Mouse (Mus musculus): Measurements from ENCODE around the gene Prrc2b. TPM values are rescaled to one million over a fixed set of nuclear protein-coding genes. Genes with fewer than 3 reads are reported as not detected.

Gene Prrc2b
- total and polyA plus RNA-seq, 3 experiments: 39.3 to 82.6 (median 78.3) TPM

DNA sequence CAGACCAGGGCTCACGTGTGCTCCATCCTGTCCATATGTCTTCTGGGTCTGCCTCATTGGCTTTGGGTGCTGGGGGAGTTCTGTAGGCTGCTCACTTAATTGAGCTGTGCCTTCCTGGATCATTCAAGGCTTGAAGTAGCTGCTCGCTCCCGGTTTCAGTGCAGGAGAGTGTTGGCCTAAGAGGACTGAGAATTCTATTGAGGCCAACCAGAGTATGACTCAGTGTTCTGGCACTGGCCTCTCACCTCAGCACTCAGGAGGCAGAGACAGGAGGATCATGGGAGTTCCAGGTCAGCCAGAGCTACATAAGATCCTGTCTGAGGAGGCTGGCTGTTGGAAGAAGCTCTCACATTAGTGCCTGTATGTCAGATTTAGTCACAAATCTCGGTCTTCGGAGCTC is 67.2 kb downstream of the Prrc2b start:
- Histone ChIP-seq H3K27me3 (ENCODE audit: control insufficient read depth, insufficient read depth, low read length) (no peaks in the 10 kb centered on the region), H3K4me1 (ENCODE audit: control insufficient read depth, insufficient read depth, low read length) (peaks cover 2% of the 10 kb centered on the region; the same call in 1 of the 2 replicates), H3K36me3 (ENCODE audit: control insufficient read depth, insufficient read depth, low read length) (no peaks in the 10 kb centered on the region; the same call in 1 of the 2 replicates), H3K9ac (ENCODE audit: low read depth, low read length) (no peak overlapping the region), H3K27ac (no peak overlapping the region), H3K4me3 (no peak overlapping the region), H3K79me2 (replicated peaks; ENCODE audit: control insufficient read depth, insufficient read depth, low read length) (no peaks in the 10 kb centered on the region)
- DNase-seq: no peak
- intact Hi-C loops (cut with DNase I): no loop called here
- WGBS: 76% methylated on average over 5 of the region's 5 CpGs
- TF ChIP-seq EP300 (IDR thresholded peaks at IDR 0.05; ENCODE audit: insufficient read depth, low read depth, low read length) (no peak), POLR2A (IDR thresholded peaks at IDR 0.05; ENCODE audit: insufficient read depth, low read depth, low read length) (no peak), CTCF (IDR thresholded peaks at IDR 0.05) (no peak)

DNA sequence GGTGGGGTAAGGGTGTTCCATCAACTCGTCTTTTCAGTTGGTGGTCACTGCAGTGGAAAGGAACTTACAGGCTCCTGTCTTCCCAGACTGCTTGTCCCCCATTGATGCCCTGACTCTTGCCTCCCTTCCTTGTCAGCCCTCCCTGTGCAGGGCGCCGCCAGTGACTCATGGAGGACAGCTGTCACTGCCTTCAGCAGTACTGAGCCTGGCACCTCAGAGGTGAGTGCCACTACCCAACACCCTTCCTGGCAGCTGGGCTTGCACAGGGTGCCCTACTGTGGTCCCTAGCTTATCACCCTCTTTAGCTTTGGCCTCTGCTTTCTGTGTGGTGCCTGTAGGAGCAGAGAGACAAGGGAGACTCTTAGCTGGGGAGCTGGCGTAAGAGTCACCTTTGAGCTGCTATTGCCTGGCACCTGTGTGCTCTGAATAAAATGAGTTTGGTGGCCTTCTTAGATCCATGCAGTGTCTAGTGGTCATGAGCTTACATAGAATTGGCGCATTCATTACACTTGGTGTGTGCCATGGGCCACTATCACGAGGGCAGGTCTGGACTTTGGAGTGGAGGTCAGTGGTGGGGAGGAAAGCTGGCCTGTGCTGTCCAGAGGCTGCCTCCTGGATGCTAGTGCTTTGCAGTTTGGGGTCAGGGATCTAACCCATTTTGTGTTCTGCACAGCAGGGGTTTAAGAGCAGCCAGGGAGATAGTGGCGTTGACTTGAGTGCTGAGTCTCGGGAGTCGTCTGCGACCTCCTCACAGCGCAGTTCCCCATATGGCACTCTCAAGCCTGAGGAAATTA is 67.9 kb downstream of the Prrc2b start:
- Histone ChIP-seq H3K4me3 (no peak overlapping the region), H3K79me2 (replicated peaks; ENCODE audit: control insufficient read depth, insufficient read depth, low read length) (no peaks in the 10 kb centered on the region), H3K4me1 (ENCODE audit: control insufficient read depth, insufficient read depth, low read length) (peaks cover 2% of the 10 kb centered on the region; the same call in 1 of the 2 replicates), H3K27me3 (ENCODE audit: control insufficient read depth, insufficient read depth, low read length) (no peaks in the 10 kb centered on the region), H3K9ac (ENCODE audit: low read depth, low read length) (no peak overlapping the region), H3K27ac (no peak overlapping the region; the same call in 1 of the 2 replicates), H3K36me3 (ENCODE audit: control insufficient read depth, insufficient read depth, low read length) (no peaks in the 10 kb centered on the region; the same call in 1 of the 2 replicates)
- intact Hi-C loops (cut with DNase I): no loop called here
- 78% methylated on average over 11 of the region's 11 CpGs for WGBS
- DNase-seq: peak in 1 of 2 experiments; percentile 43
- TF ChIP-seq CTCF (IDR thresholded peaks at IDR 0.05) (no peak), EP300 (IDR thresholded peaks at IDR 0.05; ENCODE audit: insufficient read depth, low read depth, low read length) (peak; percentile 60; the same call in 1 of the 2 replicates), POLR2A (IDR thresholded peaks at IDR 0.05; ENCODE audit: insufficient read depth, low read depth, low read length) (no peak)

DNA sequence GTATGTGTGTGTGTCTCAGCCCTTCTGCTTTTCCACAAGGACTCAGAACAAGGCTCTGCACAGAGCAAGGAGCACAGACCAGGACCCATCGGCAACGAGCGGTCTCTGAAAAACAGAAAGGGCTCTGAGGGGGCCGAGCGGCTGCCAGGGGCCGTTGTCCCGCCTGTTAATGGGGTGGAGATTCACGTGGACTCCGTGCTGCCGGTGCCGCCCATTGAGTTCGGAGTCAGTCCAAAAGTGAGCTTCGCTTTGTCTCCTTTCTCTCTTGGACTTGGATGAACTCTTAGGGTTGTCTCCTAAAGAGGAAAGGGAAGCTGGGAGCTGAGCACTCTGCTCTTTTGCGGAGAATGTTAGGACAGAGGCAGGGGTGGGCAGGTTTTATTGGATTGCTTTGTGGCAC is 68.6 kb downstream of the Prrc2b start:
- H3K9ac ChIP-seq (ENCODE audit: low read depth, low read length): no peak overlapping the region
- no peaks in the 10 kb centered on the region for H3K79me2 ChIP-seq (replicated peaks; ENCODE audit: control insufficient read depth, insufficient read depth, low read length)
- no peaks in the 10 kb centered on the region; the same call in 1 of the 2 replicates for H3K36me3 ChIP-seq (ENCODE audit: control insufficient read depth, insufficient read depth, low read length)
- H3K4me3 ChIP-seq: no peak overlapping the region
- H3K27ac ChIP-seq: no peak overlapping the region
- DNase-seq: no peak
- 89% methylated on average over 14 of the region's 14 CpGs for WGBS
- H3K4me1 ChIP-seq (ENCODE audit: control insufficient read depth, insufficient read depth, low read length): peaks cover 2% of the 10 kb centered on the region; the same call in 1 of the 2 replicates
- TF ChIP-seq POLR2A (IDR thresholded peaks at IDR 0.05; ENCODE audit: insufficient read depth, low read depth, low read length) (no peak), CTCF (IDR thresholded peaks at IDR 0.05) (no peak), EP300 (IDR thresholded peaks at IDR 0.05; ENCODE audit: insufficient read depth, low read depth, low read length) (no peak)
- no peaks in the 10 kb centered on the region for H3K27me3 ChIP-seq (ENCODE audit: control insufficient read depth, insufficient read depth, low read length)
- intact Hi-C loops (cut with DNase I): no loop called here

DNA sequence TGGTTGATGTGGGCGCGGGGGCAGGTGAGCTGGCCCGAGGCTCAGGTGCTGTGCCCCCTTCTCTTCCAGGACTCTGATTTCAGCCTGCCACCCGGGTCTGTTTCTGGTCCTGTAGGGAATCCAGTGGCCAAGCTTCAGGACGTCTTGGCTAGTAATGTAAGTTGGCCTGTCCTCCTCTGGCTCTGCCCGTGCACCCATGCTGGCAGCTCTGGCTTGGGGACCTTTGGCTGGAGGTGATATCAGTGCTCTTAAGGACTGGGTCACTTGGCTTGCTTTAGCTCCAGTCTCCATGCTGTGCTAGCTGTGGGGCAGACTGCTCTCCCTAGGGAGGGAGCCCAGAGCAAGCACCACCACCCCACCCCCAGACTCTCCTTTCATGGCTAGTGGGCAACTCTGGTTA is 69.1 kb downstream of the Prrc2b start:
- no peak overlapping the region for H3K9ac ChIP-seq (ENCODE audit: low read depth, low read length)
- WGBS: 85% methylated on average over 6 of the region's 6 CpGs
- H3K79me2 ChIP-seq (replicated peaks; ENCODE audit: control insufficient read depth, insufficient read depth, low read length): no peaks in the 10 kb centered on the region
- H3K27ac ChIP-seq: no peak overlapping the region
- H3K36me3 ChIP-seq (ENCODE audit: control insufficient read depth, insufficient read depth, low read length): no peaks in the 10 kb centered on the region; the same call in 1 of the 2 replicates
- DNase-seq: peak in 1 of 2 experiments; percentile 48
- H3K4me1 ChIP-seq (ENCODE audit: control insufficient read depth, insufficient read depth, low read length): peaks cover 2% of the 10 kb centered on the region; the same call in 1 of the 2 replicates
- H3K4me3 ChIP-seq: no peak overlapping the region
- H3K27me3 ChIP-seq (ENCODE audit: control insufficient read depth, insufficient read depth, low read length): no peaks in the 10 kb centered on the region
- intact Hi-C loops (cut with DNase I): no loop called here
- TF ChIP-seq CTCF (IDR thresholded peaks at IDR 0.05) (no peak), EP300 (IDR thresholded peaks at IDR 0.05; ENCODE audit: insufficient read depth, low read depth, low read length) (no peak), POLR2A (IDR thresholded peaks at IDR 0.05; ENCODE audit: insufficient read depth, low read depth, low read length) (no peak)

DNA sequence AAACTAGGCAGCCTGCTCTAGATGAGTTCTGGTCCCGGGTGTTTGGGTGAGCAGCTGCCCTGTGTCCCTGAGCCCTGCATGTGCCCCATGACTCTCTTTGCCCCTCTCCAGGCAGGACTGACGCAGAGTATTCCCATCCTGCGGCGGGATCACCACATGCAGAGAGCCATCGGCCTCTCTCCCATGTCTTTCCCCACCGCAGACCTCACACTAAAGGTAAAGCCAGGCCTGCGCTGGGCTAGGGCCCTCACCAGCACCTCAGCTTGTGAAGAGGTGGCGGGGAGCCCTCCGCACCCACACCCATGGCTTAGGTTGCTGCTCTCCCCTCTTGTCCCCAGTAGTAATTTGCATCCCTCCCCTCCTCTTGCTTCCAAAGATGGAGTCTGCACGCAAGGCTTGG is 70.1 kb downstream of the Prrc2b start:
- DNase-seq: no peak
- H3K4me3 ChIP-seq: no peak overlapping the region
- TF ChIP-seq EP300 (IDR thresholded peaks at IDR 0.05; ENCODE audit: insufficient read depth, low read depth, low read length) (no peak), CTCF (IDR thresholded peaks at IDR 0.05) (no peak), POLR2A (IDR thresholded peaks at IDR 0.05; ENCODE audit: insufficient read depth, low read depth, low read length) (no peak)
- H3K36me3 ChIP-seq (ENCODE audit: control insufficient read depth, insufficient read depth, low read length): no peaks in the 10 kb centered on the region; the same call in 1 of the 2 replicates
- H3K9ac ChIP-seq (ENCODE audit: low read depth, low read length): no peak overlapping the region
- intact Hi-C loops (cut with DNase I): no loop called here
- WGBS: 95% methylated on average over 10 of the region's 10 CpGs
- no peaks in the 10 kb centered on the region for H3K27me3 ChIP-seq (ENCODE audit: control insufficient read depth, insufficient read depth, low read length)
- no peaks in the 10 kb centered on the region for H3K79me2 ChIP-seq (replicated peaks; ENCODE audit: control insufficient read depth, insufficient read depth, low read length)
- no peak overlapping the region for H3K27ac ChIP-seq
- H3K4me1 ChIP-seq (ENCODE audit: control insufficient read depth, insufficient read depth, low read length): peaks cover 2% of the 10 kb centered on the region; the same call in 1 of the 2 replicates

DNA sequence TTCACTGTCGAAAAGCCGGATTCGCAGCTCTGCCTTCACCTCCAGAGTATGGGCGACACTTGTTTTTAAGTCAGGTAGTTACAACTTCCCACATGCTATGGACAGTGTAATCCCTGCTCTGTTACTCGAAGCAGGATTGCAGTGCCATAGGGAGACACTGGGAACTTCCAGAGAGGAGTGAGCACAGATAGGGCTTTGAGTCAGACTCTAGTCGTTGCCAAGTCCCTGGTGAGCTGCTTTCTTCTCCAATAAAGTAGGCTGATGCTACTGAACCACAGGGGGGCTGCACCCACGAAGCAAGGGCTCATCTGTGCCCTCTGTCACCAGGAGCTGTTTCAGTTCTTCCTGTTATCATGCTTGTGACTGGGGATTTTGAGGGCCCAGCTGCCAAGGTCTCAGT is 70.7 kb downstream of the Prrc2b start:
- Histone ChIP-seq H3K4me1 (ENCODE audit: control insufficient read depth, insufficient read depth, low read length) (peaks cover 2% of the 10 kb centered on the region; the same call in 1 of the 2 replicates), H3K79me2 (replicated peaks; ENCODE audit: control insufficient read depth, insufficient read depth, low read length) (no peaks in the 10 kb centered on the region), H3K36me3 (ENCODE audit: control insufficient read depth, insufficient read depth, low read length) (no peaks in the 10 kb centered on the region; the same call in 1 of the 2 replicates), H3K27me3 (ENCODE audit: control insufficient read depth, insufficient read depth, low read length) (no peaks in the 10 kb centered on the region), H3K9ac (ENCODE audit: low read depth, low read length) (no peak overlapping the region), H3K4me3 (no peak overlapping the region), H3K27ac (no peak overlapping the region)
- no peak for DNase-seq
- intact Hi-C loops (cut with DNase I): no loop called here
- WGBS: 81% methylated on average over 7 of the region's 7 CpGs
- TF ChIP-seq EP300 (IDR thresholded peaks at IDR 0.05; ENCODE audit: insufficient read depth, low read depth, low read length) (no peak), CTCF (IDR thresholded peaks at IDR 0.05) (no peak), POLR2A (IDR thresholded peaks at IDR 0.05; ENCODE audit: insufficient read depth, low read depth, low read length) (no peak)
